ENCODE assay signal across 8 mouse cellular contexts in genomic region chr5:118464931-118465801, GRCm38 (mm10).
DNase-seq lines count a peak whose midpoint lies in the region; ATAC-seq and TF ChIP-seq lines count a peak whose summit lies in the region.

No protein-coding gene starts in this region.

- no peaks in the 10 kb centered on the region for H3K9me3 ChIP-seq in heart, embryonic 15.5 days (replicated peaks)

- TF ChIP-seq POLR2A in embryonic fibroblast, embryonic 13.5 days (IDR thresholded peaks at IDR 0.05; ENCODE audit: low read depth, low read length): peak; percentile 39; the same call in 1 of the 2 replicates

- TF ChIP-seq CTCF in embryonic fibroblast, embryonic 13.5 days (IDR thresholded peaks at IDR 0.05; ENCODE audit: borderline replicate concordance, insufficient read depth, low read length): no peak

- H3K4me3 ChIP-seq in embryonic fibroblast, embryonic 13.5 days (ENCODE audit: insufficient read depth, low read length): no peak overlapping the region
- H3K4me3 ChIP-seq in heart, embryonic 15.5 days: peak overlapping the region; percentile 37

- DNase-seq in R1 (ENCODE audit: low read depth, low spot score): peak; percentile 90
- peak; percentile 82 for DNase-seq in kidney, postnatal 10 days
- peak; percentile 80 for DNase-seq in retina, postnatal 1 day
- no peak for DNase-seq in layer of hippocampus, adult 9-11 months
- DNase-seq in layer of hippocampus, adult 18-20 months (ENCODE audit: low spot score in 2 of 2): no peak

- peak overlapping the region; percentile 94 for H3K27ac ChIP-seq in embryonic fibroblast, embryonic 13.5 days (ENCODE audit: insufficient read depth, low read length)
- H3K27ac ChIP-seq in heart, embryonic 15.5 days: peak overlapping the region; percentile 58; the same call in 1 of the 2 replicates

- peak overlapping the region; percentile 61 for H3K4me2 ChIP-seq in heart, embryonic 15.5 days

- peak overlapping the region; percentile 6; the same call in 1 of the 2 replicates for H3K9ac ChIP-seq in heart, embryonic 15.5 days

- no peaks in the 10 kb centered on the region for H3K36me3 ChIP-seq in heart, embryonic 15.5 days

- ATAC-seq in heart, embryonic 15.5 days (replicated peaks; ENCODE audit: insufficient number of reproducible peaks, insufficient read depth, low FRiP score, low read depth): peak; percentile 70
- peak; percentile 70 for ATAC-seq in megakaryocyte, adult 5-6 weeks (ENCODE audit: poor library complexity, severe bottlenecking)

- peaks cover 16% of the 10 kb centered on the region; the same call in 1 of the 2 replicates for H3K27me3 ChIP-seq in heart, embryonic 15.5 days

- 10% methylated on average over 22 of the region's 22 CpGs for whole genome bisulfite sequencing in heart, embryonic 15.5 days

- peaks cover 8% of the 10 kb centered on the region; the same call in 1 of the 2 replicates for H3K4me1 ChIP-seq in embryonic fibroblast, embryonic 13.5 days (ENCODE audit: control insufficient read depth, insufficient read depth, low read length)
- peaks cover 28% of the 10 kb centered on the region for H3K4me1 ChIP-seq in heart, embryonic 15.5 days (replicated peaks)

Comparison
In these comparisons a context has a peak if more than half of its experiments do, and no peak if none do; other contexts are left out.
1. DNase-seq: peak in R1 (single experiment), kidney, postnatal 10 days (single experiment) and retina, postnatal 1 day (single experiment); none in layer of hippocampus, adult 9-11 months (single experiment) and layer of hippocampus, adult 18-20 months (0 of 2).